Mouse (Mus musculus) small intestine, adult 2 months (tissue): ENCODE measurements around the gene Cd47.

Experiments used
- CTCF ChIP-seq: fragments of 200-500 bp; IDR thresholded peaks from 2 replicates; pipeline ENCODE4 v1.5.1; 2012; ENCODE audit warnings: low read depth, mild to moderate bottlenecking, control low read depth, inconsistent platforms, low read length, moderate library complexity, mixed read lengths; ENCODE audit not compliant: insufficient replicate concordance, insufficient read length; ENCODE audit errors: extremely low read depth
- POLR2A ChIP-seq: fragments of 200-500 bp; IDR thresholded peaks from 2 replicates; pipeline ENCODE4 v1.6.1; 2012; ENCODE audit warnings: low read depth, mild to moderate bottlenecking, control low read depth, inconsistent platforms, low read length, moderate library complexity

- TF ChIP-seq CTCF (no peak), POLR2A (no peak)
Measured at GRCm38 (mm10) chr16:49947049-49947448, 146.7 kb downstream of the Cd47 start.
